Mouse (Mus musculus) lung, postnatal 0 days (tissue): Measurements from ENCODE around the gene Fam234a. TPM values are rescaled to one million over a fixed set of nuclear protein-coding genes. Genes with fewer than 3 reads are reported as not detected.

Experiments
- ATAC-seq: fragments of 200-750 bp; cut with Nextera tagmentation; 2 replicates; pipeline ENCODE4 v1.8.0; 2017; ENCODE audit warnings: moderate library complexity
- DNase-seq: peaks from one replicate; pipeline ENCODE4 v3.0.0-alpha.2; 2016; ENCODE audit warnings: low spot score
- H3K27ac ChIP-seq: fragments of 300-500 bp; sonication (generic); 2 replicates; pipeline ENCODE4 v1.5.1; 2014; ENCODE audit warnings: antibody characterized with exemption, mild to moderate bottlenecking, low read length, mixed read lengths
- H3K27me3 ChIP-seq: fragments of 300-500 bp; sonication (generic); replicated peaks from 2 replicates; pipeline ENCODE4 v1.6.1; 2014; ENCODE audit warnings: low read length, mixed read lengths; ENCODE audit not compliant: insufficient read depth
- H3K36me3 ChIP-seq: fragments of 300-500 bp; sonication (generic); 2 replicates; pipeline ENCODE4 v1.6.1; 2014; ENCODE audit warnings: low read length, mixed read lengths; ENCODE audit not compliant: insufficient read depth
- H3K4me1 ChIP-seq: fragments of 300-500 bp; sonication (generic); 2 replicates; pipeline ENCODE4 v1.6.1; 2014; ENCODE audit warnings: antibody characterized with exemption, low read depth, low read length, mixed read lengths; ENCODE audit not compliant: insufficient read depth
- H3K4me2 ChIP-seq: fragments of 300-500 bp; sonication (generic); replicated peaks from 2 replicates; pipeline ENCODE4 v1.6.1; 2014; ENCODE audit warnings: low read depth, mild to moderate bottlenecking, low read length, moderate library complexity, mixed read lengths
- H3K4me3 ChIP-seq: fragments of 300-500 bp; sonication (generic); 2 replicates; pipeline ENCODE4 v1.5.1; 2014; ENCODE audit warnings: low read depth, low read length
- H3K9ac ChIP-seq: fragments of 300-500 bp; sonication (generic); replicated peaks from 2 replicates; pipeline ENCODE4 v1.6.1; 2014; ENCODE audit warnings: low read depth, mild to moderate bottlenecking
- H3K9me3 ChIP-seq: fragments of 300-500 bp; sonication (generic); 2 replicates; pipeline ENCODE4 v1.6.1; 2016; ENCODE audit warnings: low read length, mixed read lengths
- CTCF ChIP-seq: IDR thresholded peaks from 2 replicates; pipeline ENCODE4 v1.5.1; 2016; ENCODE audit warnings: antibody characterized with exemption, mild to moderate bottlenecking
- EP300 ChIP-seq: IDR thresholded peaks from 2 replicates; pipeline ENCODE4 v1.6.1; 2016; ENCODE audit warnings: antibody characterized with exemption, mild to moderate bottlenecking, control low read depth
- WGBS: fragments of 180-500 bp; shearing (Covaris S2); extraction: QIAGEN DNeasy Blood & Tissue Kit; methylation state at CpG from one replicate; pipeline ENCODE4 v1.1.7; 2014; 5-methylcytosine and 5-hydroxymethylcytosine counted together
- polyA plus RNA-seq: library from polyadenylated mRNA; unstranded; fragments of >200 nt; fragmentation: Nextera tagmentation; extraction: Ambion mirVana; gene quantifications from 2 replicates; pipeline ENCODE4 v1.2.1, GENCODE M21; 2015

Fam234a gene
- polyA plus RNA-seq, 1 experiment from 2014 or later: 71.2 TPM

DNA sequence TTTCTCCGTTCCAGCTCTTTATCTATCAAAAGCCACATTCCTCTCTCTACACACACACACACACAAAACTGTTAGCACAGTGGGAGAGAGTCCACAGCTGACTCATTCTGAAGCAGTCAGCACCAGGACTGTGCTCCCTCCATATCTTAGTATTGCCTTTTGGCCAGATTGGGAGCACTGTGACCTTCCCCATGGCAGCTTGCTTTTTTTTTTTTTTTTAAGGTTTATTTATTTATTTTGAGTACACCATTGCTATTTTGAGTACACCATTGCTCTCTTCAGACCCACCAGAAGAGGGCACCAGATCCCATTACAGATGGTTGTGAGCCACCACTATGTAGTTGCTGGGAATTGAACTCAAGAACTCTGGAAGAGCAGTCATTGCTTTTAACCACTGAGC, 24.8 kb upstream of the Fam234a start:
- 83% methylated on average over 1 of the region's 1 CpGs for WGBS
- Histone ChIP-seq H3K9me3 (no peaks in the 10 kb centered on the region), H3K4me3 (no peak overlapping the region), H3K4me2 (no peak overlapping the region), H3K4me1 (no peaks in the 10 kb centered on the region), H3K36me3 (peaks cover 45% of the 10 kb centered on the region), H3K27me3 (no peaks in the 10 kb centered on the region), H3K27ac (no peak overlapping the region), H3K9ac (no peak overlapping the region)
- no peak for TF ChIP-seq EP300
- TF ChIP-seq CTCF: peak; percentile 54
- ATAC-seq (no peak), DNase-seq (peak; percentile 20)

DNA sequence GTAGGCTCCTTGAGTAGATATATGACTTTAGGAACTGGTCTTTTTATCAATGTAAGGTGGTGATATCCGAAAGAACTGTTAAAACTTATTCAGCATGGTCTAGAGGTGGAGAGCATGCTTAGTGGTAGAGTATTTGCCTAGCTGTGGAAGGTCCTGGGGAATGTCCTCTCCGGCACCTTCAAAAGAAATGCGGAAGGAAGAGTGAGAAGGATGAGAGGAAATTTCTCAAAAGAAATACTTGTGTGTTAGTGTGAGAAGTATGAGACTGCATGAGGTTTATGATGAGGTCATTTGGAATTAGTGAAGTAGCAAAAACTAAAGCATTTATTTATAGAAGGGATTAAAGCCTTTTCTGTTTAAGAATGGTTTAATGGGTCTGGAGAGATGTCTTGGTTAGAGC, 18.3 kb upstream of the Fam234a start:
- no peak overlapping the region for H3K9ac ChIP-seq
- ATAC-seq (no peak), DNase-seq (no peak)
- no peak overlapping the region for H3K4me3 ChIP-seq
- TF ChIP-seq EP300 (no peak), CTCF (no peak)
- no peaks in the 10 kb centered on the region for H3K4me1 ChIP-seq
- no peak overlapping the region for H3K27ac ChIP-seq
- no peaks in the 10 kb centered on the region for H3K27me3 ChIP-seq
- H3K9me3 ChIP-seq: no peaks in the 10 kb centered on the region
- 90% methylated on average over 3 of the region's 3 CpGs for WGBS
- peaks cover 58% of the 10 kb centered on the region; the same call in 1 of the 2 replicates for H3K36me3 ChIP-seq
- no peak overlapping the region for H3K4me2 ChIP-seq

DNA sequence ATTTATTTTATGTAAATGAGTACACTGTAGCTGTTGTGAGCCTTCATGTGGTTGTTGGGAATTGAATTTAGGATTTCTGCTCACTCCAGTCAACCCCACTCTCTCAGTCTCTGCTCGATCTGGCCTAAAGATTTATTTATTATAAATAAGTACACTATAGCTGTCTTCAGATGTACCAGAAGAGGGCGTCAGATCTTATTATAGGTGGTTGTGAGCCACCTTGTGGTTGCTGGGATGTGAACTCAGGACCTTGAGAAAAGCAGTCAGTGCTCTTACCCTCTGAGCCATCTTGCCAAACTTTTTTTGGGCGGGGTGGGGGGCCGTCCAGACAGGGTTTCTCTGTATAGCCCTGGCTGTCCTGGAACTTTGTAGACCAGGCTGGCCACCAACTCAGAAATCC, 17.8 kb upstream of the Fam234a start:
- 79% methylated on average over 4 of the region's 4 CpGs for WGBS
- peaks cover 53% of the 10 kb centered on the region; the same call in 1 of the 2 replicates for H3K36me3 ChIP-seq
- DNase-seq: no peak
- no peaks in the 10 kb centered on the region for H3K9me3 ChIP-seq
- H3K4me3 ChIP-seq: no peak overlapping the region
- TF ChIP-seq CTCF (peak; percentile 50), EP300 (no peak)
- no peaks in the 10 kb centered on the region for H3K4me1 ChIP-seq
- H3K4me2 ChIP-seq: no peak overlapping the region
- no peaks in the 10 kb centered on the region for H3K27me3 ChIP-seq
- H3K27ac ChIP-seq: no peak overlapping the region
- ATAC-seq: no peak
- no peak overlapping the region for H3K9ac ChIP-seq

DNA sequence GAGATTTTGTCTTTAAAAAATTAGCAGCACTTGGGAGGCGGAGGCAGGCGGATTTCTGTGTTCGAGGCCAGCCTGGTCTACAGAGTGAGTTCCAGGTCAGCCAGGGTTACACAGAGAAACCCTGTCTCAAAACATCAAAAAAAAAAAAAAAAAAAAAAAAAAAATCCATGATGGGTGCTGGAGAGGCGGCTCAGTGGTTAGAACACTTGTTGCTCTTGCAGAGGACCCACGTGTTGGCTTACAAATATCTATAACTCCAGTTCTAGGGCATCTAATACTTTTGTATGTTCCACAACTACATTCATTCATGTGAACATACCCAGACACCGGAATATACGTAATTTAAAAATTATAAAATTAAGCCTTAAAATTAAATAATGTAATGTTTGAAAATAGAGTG, 11.3 kb upstream of the Fam234a start:
- Histone ChIP-seq H3K36me3 (peaks cover 22% of the 10 kb centered on the region; the same call in 1 of the 2 replicates), H3K4me2 (no peak overlapping the region), H3K4me1 (peaks cover 4% of the 10 kb centered on the region; the same call in 1 of the 2 replicates), H3K27ac (no peak overlapping the region), H3K9me3 (no peaks in the 10 kb centered on the region), H3K4me3 (no peak overlapping the region), H3K27me3 (no peaks in the 10 kb centered on the region), H3K9ac (no peak overlapping the region)
- ATAC-seq (no peak), DNase-seq (no peak)
- WGBS: 93% methylated on average over 7 of the region's 7 CpGs
- TF ChIP-seq CTCF (no peak), EP300 (no peak)

DNA sequence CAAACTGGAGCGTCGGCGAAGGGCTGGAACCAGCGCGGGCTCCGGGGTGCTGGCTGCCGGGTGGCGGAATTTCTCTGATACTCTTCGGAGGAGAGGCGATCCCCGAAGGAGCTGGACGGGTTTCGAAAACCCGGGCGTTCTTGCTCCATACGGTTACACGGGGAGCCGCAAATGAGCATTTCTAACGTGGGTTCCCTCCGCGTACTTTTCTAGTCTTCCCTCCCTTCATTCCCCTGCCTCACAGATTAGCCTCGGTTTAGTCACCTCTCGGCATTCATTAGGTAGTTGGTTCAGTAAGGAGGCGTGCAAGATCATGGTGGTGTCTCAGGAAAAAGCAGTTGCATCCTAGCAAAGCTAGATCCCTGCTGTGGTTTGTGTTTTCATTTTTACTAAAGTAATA, 9.4 kb upstream of the Fam234a start:
- H3K27me3 ChIP-seq: no peaks in the 10 kb centered on the region
- peak overlapping the region; percentile 81 for H3K4me2 ChIP-seq
- H3K27ac ChIP-seq: peak overlapping the region; percentile 99
- H3K4me3 ChIP-seq: peak overlapping the region; percentile 85
- ATAC-seq: peak; percentile 31; the same call in 1 of the 2 replicates
- WGBS: under 1% methylated on average over 24 of the region's 24 CpGs
- no peak for DNase-seq
- peaks cover 9% of the 10 kb centered on the region; the same call in 1 of the 2 replicates for H3K36me3 ChIP-seq
- TF ChIP-seq EP300 (no peak), CTCF (no peak)
- H3K4me1 ChIP-seq: peaks cover 4% of the 10 kb centered on the region; the same call in 1 of the 2 replicates
- peak overlapping the region; percentile 95 for H3K9ac ChIP-seq
- no peaks in the 10 kb centered on the region for H3K9me3 ChIP-seq

DNA sequence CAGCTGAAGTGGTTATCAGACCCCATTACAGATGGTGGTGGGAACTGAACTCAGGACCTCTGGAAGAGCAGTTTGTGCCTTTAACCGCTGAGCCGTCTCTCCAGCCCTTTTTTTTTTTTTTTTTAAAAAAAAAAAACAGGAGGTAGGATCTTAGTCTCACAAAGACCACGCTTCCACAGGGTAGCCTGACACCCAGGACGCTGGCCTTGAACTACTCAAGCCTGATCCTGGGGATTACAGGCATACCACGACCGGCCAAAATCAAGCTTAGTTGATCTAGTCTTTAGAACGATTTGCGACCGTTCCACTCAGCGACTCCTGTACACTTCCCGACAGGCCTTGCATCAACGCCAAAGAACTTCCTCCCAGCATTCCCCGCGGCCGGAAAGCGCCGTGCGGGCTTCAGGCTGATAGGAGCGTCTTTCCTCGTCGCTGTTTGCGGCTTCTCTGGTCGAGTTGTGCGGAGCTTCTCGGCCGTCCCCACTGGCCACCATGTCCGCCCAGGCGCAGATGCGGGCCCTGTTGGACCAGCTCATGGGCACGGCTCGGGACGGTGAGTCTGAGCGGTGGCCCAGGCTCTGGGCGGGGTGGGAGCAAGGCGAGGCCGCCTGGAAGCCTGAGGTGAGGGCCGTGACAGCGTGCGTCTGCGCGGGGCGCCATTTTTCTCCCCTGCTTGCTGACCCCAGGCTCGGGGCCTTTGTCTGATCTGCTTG, 8.7 kb upstream of the Fam234a start, which contains the start of gene Luc7l:
Luc7l (plus strand) TSS at position 358 of the 713 bp plus-strand sequence.
- H3K36me3 ChIP-seq: peaks cover 2% of the 10 kb centered on the region; the same call in 1 of the 2 replicates
- peak within 1 kb of the TSS; percentile 81 for H3K4me2 ChIP-seq
- WGBS: under 1% methylated on average over 42 of the region's 43 CpGs
- peak within 1 kb of the TSS; percentile 99 for H3K27ac ChIP-seq
- no peaks in the 10 kb centered on the region for H3K9me3 ChIP-seq
- H3K27me3 ChIP-seq: no peaks in the 10 kb centered on the region
- H3K4me1 ChIP-seq: peaks cover 4% of the 10 kb centered on the region; the same call in 1 of the 2 replicates
- TF ChIP-seq CTCF (no peak), EP300 (peak; percentile 47; the same call in 1 of the 2 replicates)
- H3K9ac ChIP-seq: peak within 1 kb of the TSS; percentile 95
- ATAC-seq (peak; percentile 97), DNase-seq (peak; percentile 96)
- peak within 1 kb of the TSS; percentile 85 for H3K4me3 ChIP-seq
